Mouse (Mus musculus) heart, embryonic 11.5 days (tissue): ENCODE measurements around the gene Chst7. TPM values are rescaled to one million over a fixed set of nuclear protein-coding genes. Genes with fewer than 3 reads are reported as not detected.

Experiments
- ATAC-seq: fragments of 200-750 bp; cut with Nextera tagmentation; replicated peaks from 2 replicates; pipeline ENCODE4 v1.8.0; 2017; ENCODE audit warnings: moderate library complexity; ENCODE audit not compliant: insufficient number of reproducible peaks, low FRiP score, low TSS enrichment
- H3K27ac ChIP-seq: fragments of 300-500 bp; sonication (generic); 2 replicates; pipeline ENCODE4 v1.5.1; 2014; ENCODE audit warnings: mild to moderate bottlenecking, low read depth, low read length
- H3K27me3 ChIP-seq: fragments of 300-500 bp; sonication (generic); 2 replicates; pipeline ENCODE4 v1.6.1; 2014; ENCODE audit warnings: mild to moderate bottlenecking, low read length, mixed read lengths; ENCODE audit not compliant: control insufficient read depth, insufficient read depth
- H3K36me3 ChIP-seq: fragments of 300-500 bp; sonication (generic); 2 replicates; pipeline ENCODE4 v1.6.1; 2014; ENCODE audit warnings: mild to moderate bottlenecking, low read length, moderate library complexity, mixed read lengths; ENCODE audit not compliant: control insufficient read depth, insufficient read depth
- H3K4me1 ChIP-seq: fragments of 300-500 bp; sonication (generic); 2 replicates; pipeline ENCODE4 v1.6.1; 2014; ENCODE audit warnings: low read length; ENCODE audit not compliant: control insufficient read depth, insufficient read depth
- H3K4me2 ChIP-seq: fragments of 300-500 bp; sonication (generic); 2 replicates; pipeline ENCODE4 v1.6.1; 2014; ENCODE audit warnings: mild to moderate bottlenecking, moderate library complexity
- H3K4me3 ChIP-seq: fragments of 300-500 bp; sonication (generic); 2 replicates; pipeline ENCODE4 v1.5.1; 2014; ENCODE audit warnings: low read depth, low read length
- H3K9ac ChIP-seq: fragments of 300-500 bp; sonication (generic); 2 replicates; pipeline ENCODE4 v1.6.1; 2014; ENCODE audit warnings: mild to moderate bottlenecking, low read depth, low read length, moderate library complexity
- H3K9me3 ChIP-seq: fragments of 300-500 bp; sonication (generic); replicated peaks from 2 replicates; pipeline ENCODE4 v1.6.1; 2016; ENCODE audit warnings: low read length; ENCODE audit not compliant: control insufficient read depth
- WGBS: fragments of 180-500 bp; shearing (Covaris S2); extraction: QIAGEN DNeasy Blood & Tissue Kit; methylation state at CpG from one replicate; pipeline ENCODE4 v1.1.7; 2014; ENCODE audit not compliant: insufficient replicate concordance; 5-methylcytosine and 5-hydroxymethylcytosine counted together
- polyA plus RNA-seq: library from polyadenylated mRNA; unstranded; fragments of >200 nt; fragmentation: Nextera tagmentation; extraction: Ambion mirVana; gene quantifications from 2 replicates; pipeline ENCODE4 v1.2.1, GENCODE M21; 2014

Gene Chst7
- polyA plus RNA-seq, 1 experiment from 2014 or later, result 2.6 TPM

- no peak overlapping the region for H3K4me2 ChIP-seq
- H3K36me3 ChIP-seq, result no peaks in the 10 kb centered on the region
- ATAC-seq, result no peak
- H3K4me3 ChIP-seq, result no peak overlapping the region
- 71% methylated on average over 2 of the region's 2 CpGs for WGBS
- no peaks in the 10 kb centered on the region for H3K9me3 ChIP-seq
- no peak overlapping the region for H3K9ac ChIP-seq
- H3K27ac ChIP-seq, result no peak overlapping the region
- no peaks in the 10 kb centered on the region for H3K4me1 ChIP-seq
- no peaks in the 10 kb centered on the region for H3K27me3 ChIP-seq
Observed at GRCm38 (mm10) chrX:20117717-20118116, 58.4 kb downstream of the Chst7 start.

- 48% methylated on average over 2 of the region's 2 CpGs for WGBS
- no peak overlapping the region for H3K4me3 ChIP-seq
- no peaks in the 10 kb centered on the region for H3K9me3 ChIP-seq
- H3K4me1 ChIP-seq, result no peaks in the 10 kb centered on the region
- H3K27me3 ChIP-seq, result no peaks in the 10 kb centered on the region
- no peak for ATAC-seq
- H3K27ac ChIP-seq, result no peak overlapping the region
- H3K9ac ChIP-seq, result no peak overlapping the region
- no peaks in the 10 kb centered on the region for H3K36me3 ChIP-seq
- no peak overlapping the region for H3K4me2 ChIP-seq
Observed at GRCm38 (mm10) chrX:20125481-20125880, 66.1 kb downstream of the Chst7 start.

GRCm38 (mm10) chrX:20128951-20129350 lies 69.6 kb downstream of the Chst7 start:
- no peak overlapping the region for H3K4me2 ChIP-seq
- H3K36me3 ChIP-seq, result no peaks in the 10 kb centered on the region
- H3K4me1 ChIP-seq, result no peaks in the 10 kb centered on the region
- H3K9me3 ChIP-seq, result no peaks in the 10 kb centered on the region
- no peaks in the 10 kb centered on the region for H3K27me3 ChIP-seq
- no peak overlapping the region for H3K27ac ChIP-seq
- no peak for ATAC-seq
- H3K9ac ChIP-seq, result no peak overlapping the region
- H3K4me3 ChIP-seq, result no peak overlapping the region

- no peaks in the 10 kb centered on the region for H3K4me1 ChIP-seq
- ATAC-seq, result no peak
- 72% methylated on average over 1 of the region's 1 CpGs for WGBS
Observed at GRCm38 (mm10) chrX:20129466-20129865, 70.1 kb downstream of the Chst7 start.

More at GRCm38 (mm10) chrX:20129466-20129865, 70.1 kb downstream of the Chst7 start:
- H3K4me3 ChIP-seq, result no peak overlapping the region
- H3K9ac ChIP-seq, result no peak overlapping the region
- no peaks in the 10 kb centered on the region for H3K27me3 ChIP-seq
- H3K27ac ChIP-seq, result no peak overlapping the region
- H3K9me3 ChIP-seq, result no peaks in the 10 kb centered on the region
- H3K4me2 ChIP-seq, result no peak overlapping the region
- H3K36me3 ChIP-seq, result no peaks in the 10 kb centered on the region

Other genes with a start within 250 kb of the Chst7 start
- gene Slc9a7, start 232.2 kb downstream of the Chst7 start, polyA plus RNA-seq, result 4.8 and 4.9 TPM in 2 replicates